Mouse (Mus musculus): ENCODE results near the gene Stk32b.

Stk32b gene

DNA sequence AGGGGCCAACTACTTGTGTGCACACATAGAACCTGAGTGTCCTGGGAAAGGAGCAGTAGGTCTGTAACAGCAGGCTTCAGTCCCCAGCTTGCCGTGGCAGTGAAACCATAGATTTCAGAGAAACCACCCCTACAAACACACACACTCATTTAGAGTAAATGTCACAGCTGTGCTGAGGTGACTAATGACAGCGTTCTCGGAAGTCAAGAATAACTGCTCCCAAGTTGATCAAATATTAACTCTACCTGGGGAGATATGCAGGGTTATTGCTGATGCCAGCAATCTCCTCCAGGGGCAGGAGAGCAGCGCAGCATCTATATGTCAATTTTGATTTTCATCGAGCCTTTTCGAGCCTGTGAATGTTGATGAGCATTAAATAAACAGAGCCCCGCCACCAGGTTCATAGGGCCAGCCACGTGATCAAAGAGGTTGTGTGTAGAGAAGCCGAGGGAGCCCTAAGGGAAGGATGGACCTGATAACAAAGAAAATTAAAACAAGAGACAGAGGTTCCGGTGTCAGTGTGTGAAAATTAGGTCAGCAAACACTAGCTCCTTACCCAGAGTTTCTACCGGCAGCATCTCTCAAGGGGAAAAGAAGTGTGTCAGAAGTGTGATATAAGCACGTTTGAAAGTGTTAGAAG lies 210.0 kb downstream of the Stk32b start:
- no peak for DNase-seq

DNA sequence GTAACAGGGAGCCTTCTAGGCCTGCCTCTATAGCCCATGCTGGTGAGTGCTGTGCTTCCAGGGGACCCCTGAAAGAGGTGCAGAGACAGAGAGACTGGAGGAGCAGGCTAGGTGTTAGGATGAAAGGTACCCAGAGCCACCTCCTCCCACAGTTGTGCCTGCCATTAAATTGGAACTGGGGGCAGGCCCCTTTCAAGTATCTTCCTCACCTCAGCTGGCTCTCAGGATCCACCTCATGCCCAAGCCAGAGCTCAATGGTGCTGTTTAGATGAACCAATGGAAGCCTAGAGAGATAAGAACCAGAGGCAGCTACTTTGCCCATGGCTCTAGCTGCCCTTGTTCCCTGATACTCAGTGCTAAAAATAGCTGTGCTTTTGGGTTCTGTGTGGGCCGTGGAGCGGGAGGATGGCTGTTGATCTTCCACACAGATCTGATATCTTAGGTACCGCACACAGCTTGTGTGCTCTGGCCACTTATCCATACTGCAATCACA lies 221.9 kb downstream of the Stk32b start:
- DNase-seq, result no peak

DNA sequence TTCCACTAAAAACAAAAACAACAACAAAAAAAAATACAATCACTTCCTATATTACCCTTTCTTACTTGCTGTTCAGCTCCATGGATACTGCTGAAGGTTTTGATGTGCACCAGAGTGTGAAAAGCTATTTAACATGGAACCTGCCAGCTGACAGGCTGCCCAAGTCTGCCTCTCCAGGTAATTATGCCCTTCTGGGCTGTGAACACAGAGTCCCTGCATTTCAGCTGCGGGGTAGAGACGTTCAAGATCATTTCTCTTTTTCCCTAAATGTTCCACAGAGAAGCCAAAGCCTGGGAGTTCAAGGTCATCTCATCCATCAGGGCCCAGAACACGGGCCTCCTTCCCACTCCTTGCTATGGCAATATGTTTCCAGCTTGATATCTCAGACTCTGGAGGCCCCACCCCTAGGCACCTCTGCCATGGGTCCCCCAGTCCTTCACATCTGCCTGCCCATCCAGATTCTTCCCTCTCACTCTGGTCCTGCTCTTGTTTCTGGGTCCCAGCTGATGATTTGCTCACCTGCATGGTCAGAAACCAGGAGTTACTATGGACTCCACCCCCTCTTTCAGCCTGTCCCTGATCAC lies 244.9 kb downstream of the Stk32b start:
- DNase-seq, result no peak

DNA sequence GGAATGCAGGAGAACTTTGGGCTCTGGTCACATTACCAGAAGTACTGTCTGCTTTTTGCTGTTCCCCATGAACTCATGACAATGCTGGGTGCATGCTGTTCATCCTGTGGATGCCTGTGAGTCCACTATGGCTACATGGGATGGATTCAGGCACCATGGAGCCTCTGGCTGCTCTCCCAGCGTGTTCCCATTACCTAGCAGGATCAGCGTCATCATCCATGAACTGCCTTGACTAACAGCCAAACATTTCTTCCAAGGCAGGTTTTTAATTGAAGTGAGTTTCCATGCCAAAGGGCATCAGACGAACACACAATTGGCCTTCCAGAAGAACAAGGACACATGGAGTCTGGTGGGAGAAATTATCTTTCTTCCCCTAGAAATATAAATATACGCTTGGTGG lies 245.4 kb downstream of the Stk32b start:
- DNase-seq, result no peak

DNA sequence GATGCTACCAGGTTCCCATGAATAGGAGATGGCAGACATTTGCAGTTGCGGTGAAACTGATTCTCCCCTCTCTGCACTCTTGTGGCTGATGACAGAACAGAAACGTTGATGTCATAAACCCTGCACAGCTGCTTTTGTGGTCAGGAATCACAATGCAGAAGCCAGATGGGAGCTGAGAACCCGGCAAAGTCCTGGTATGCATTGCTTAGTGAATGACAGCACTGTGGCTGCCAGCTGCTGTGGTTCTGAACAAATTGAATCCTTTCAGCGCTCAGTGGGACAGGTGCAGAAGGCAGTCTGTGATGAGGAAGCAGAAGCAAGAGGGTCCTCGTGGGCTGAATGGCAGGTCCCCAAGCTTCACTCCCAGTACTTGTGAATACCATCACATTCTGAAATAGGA lies 247.9 kb downstream of the Stk32b start:
- DNase-seq, result no peak

DNA sequence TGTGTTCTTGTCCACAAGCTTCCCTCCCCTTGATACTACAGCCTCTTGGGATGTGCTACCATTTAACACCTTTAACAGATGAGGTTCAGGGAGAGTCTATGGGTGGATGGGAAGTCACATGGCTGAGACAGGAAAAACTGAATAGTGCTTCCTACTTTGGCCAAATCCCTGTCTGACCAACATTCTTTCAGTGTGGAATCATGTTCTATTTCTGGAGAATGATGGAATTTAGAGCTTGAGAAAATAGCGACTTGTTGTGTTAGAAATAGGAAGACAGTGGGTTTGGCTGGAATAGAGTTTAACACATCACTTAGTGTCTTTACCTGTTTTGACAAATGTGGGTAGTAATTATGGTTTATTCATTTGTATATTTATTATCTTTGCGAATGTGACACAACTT lies 249.3 kb downstream of the Stk32b start:
- no peak for DNase-seq

DNA sequence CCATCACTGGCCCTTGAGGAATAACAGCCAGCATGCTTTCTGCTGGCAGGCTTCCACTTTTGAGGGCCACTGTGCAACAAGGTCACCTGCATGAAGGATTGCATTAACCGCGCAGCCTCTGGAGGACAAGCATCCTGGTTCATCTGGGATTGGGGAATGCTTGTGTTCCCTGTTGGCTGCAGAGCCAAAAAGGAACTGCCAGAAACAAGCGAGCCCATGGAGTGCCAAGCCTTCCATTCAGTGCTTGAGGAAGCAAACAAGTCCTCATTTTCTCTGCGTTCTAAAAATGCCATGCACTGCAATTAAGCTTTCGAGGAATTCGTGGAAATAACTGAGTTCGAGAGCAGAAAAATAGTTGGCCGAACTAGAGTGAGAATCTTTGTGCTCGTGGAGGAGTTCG lies 251.5 kb downstream of the Stk32b start:
- no peak for DNase-seq

DNA sequence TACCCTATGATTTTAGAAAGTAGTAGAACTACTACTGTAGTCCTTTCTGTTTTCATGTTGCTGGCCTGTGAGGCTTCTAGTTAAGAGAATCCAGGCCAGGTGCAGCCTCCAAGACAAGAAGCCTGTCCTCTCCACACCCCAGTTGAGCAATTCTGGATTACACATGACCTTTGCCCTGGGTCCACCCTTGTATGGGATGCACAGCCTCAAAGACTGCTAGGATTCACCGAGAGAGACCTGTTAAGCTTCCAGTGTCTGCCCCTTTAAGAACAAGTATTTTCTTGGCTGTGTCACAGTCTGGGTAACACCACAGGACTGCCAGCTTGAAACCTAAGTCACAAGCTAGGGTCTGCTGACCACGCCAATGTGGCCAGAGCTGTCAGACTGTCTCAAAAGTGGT lies 258.7 kb downstream of the Stk32b start:
- no peak for DNase-seq

DNA sequence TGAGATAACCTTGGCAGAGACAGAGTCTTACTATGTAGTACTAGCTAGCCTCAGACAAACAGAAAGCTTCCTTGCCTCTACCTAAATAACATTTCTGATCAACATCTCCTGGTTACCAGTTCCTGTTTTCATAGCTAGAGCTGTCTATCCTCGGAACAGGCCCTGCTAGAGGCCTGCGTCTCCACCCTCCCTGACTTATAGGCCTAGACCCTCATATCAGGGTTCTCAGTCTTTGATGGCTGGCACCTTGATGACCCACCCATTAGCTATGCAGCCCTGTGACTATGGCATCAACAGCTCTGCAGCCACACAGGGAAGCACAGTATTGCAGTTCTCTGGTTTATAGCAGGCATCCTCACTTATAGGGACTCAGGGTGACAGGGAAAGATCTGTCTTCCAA lies 259.1 kb downstream of the Stk32b start:
- no peak for DNase-seq

DNA sequence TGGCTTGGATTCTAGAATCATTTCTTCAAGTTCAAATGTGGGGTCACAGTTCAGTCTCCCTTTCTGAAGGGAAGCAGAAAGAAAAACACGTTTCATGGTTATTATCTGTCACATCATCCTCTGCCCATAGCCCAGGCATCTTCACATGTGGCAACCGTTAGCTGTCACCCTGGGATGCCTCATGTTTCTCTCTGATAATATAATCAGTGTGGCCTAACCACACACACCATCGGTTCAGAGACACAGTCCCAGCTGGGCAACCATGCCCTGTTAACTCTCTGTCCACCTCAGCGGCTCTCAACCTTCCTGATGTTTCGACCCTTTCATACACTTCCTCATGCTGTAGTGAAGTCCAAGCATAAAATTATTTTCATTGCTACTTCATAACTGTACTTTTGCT lies 259.8 kb downstream of the Stk32b start:
- DNase-seq, result no peak

DNA sequence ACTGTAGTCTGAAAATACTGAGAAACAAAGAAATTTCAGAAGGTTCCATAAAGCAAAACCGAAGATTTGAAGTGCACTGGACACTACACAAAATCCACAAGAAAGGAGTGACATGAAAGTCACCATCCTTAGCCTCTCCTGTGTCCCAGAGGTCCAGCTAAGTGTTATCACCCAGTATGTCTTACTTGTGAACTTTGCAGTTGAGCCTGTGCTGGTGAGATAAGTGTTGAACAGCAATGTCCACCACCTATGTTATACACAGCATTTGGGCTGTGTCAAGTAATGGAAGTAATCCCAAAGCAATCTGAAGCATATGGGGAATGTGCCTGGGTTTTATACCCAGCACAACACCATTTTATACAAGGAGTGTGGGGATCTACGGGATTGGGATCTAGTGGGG lies 260.4 kb downstream of the Stk32b start:
- no peak for DNase-seq

DNA sequence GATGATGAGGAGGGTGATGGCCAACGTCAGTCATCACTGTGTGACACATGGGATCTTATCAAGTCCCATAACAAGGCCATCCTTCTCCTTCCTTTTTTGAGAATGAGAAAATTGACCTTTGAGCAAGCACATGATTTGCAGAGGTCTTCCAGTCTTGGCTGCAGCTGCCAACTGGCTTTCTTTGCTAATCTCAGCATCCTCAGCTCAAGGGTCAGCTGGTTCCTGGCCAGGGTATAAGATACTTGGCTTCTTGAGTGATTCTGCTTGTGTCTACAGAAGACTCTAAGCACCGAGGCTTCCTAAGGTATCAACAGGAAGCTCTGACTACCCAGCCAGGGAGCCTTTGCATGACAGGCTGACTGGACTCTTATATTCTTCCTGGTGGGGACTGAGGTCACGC lies 269.4 kb downstream of the Stk32b start:
- DNase-seq, result no peak

DNA sequence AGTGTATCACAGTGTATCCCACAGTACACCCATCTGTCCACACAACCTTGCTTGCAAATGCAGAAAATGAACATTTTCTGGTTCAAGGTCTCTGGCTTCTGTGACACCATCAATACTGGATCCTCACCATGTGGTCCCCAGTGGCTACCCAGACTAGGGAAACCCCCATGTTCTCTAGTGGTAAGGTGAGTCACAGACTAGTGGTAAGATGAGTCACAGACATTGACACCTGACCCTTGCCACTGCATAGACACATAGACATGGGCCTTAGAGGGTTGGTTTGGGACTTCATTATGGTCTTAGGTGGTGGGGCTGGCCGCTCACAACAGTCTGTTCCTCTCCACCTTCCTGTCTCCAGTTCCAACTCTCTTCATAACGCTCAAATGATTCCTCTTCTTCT lies 274.2 kb downstream of the Stk32b start:
- DNase-seq, result no peak

DNA sequence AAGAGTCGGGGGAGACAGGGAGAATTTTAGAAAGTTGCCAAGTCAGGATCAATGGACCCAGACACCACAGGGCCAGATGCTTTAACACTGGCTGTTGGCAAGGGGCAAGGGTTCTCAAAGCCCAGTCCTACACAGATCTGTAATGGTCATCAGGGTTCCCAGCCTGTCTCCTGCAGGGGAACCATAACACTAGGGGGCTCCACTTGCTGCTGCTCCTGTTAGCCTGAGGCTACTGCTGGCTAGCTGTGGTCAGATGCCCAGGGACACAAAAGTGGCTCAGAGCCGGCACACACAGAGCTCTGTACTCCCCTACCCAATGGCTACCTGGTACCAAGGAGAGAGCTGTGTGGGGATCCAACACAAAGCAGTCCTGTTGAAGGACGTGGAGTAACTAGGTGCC lies 281.6 kb downstream of the Stk32b start:
- no peak for DNase-seq

DNA sequence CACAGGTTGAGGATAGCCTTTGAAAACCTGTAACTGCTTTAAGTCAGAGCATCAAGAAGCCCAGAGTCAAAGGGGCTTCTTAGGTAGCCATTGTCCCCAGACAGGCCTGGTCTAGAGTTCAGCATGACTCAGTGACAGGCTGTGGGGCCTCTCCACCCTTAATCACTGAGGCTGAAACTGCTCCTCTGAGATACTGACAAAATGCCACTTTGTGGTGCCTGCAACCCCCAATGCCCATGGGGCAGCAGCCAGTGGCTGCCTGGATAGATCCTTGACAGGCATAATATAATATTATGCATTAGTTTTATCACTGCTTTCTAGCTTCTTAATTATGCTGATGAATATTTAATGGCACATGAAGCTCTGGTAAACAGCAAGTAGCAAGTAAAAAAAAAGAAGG lies 289.8 kb downstream of the Stk32b start:
- DNase-seq, result no peak

DNA sequence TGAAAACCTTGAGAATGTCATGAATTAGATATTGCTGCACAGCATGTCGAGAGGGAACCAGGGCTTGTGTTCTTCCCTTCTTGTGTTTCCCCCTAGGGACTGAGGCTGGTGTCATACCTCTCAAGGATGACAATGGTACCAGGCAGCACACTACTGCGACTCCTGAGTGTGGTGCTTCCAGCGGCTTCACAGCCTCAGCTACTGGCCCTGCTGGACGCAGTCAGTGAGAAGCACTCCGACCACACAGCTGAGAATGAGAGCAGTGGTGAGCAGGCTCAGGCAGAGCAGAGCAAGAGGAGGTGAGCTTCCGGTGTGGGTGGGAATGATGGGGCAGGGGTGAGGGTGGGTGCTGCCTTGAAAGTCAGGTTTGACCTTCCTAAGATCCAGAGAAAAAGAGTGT lies 297.9 kb downstream of the Stk32b start:
- DNase-seq, result no peak
